Mouse (Mus musculus) ES-Bruce4 (cell line): ENCODE data around the gene Gm28042.

Source experiments
- CTCF ChIP-seq: IDR thresholded peaks from one replicate; pipeline ENCODE4 v1.8.1; 2011; ENCODE audit warnings: low read depth, low read length
- POLR2A ChIP-seq: IDR thresholded peaks from one replicate; pipeline ENCODE4 v1.8.1; 2011; ENCODE audit warnings: low read length; ENCODE audit not compliant: insufficient read depth

DNA sequence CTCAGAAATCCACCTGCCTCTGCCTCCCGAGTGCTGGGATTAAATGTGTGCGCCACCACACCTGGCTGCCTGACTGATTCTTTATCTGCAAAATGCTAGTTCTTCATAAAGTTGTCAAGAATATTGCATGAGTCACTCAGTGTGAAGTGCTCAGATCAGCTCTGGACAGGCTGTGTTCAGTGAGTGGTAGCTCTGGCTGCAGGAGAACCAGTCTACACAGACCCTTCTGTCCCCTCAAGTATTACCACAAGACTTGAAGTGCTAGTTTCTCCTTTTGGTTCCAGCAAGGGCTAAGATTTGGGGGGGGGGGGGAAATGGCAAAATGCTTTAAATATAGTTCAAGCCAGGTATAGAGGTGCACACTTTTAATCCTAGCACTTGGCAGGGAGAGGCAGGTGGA is 39.9 kb upstream of the Gm28042 start:
- TF ChIP-seq CTCF: no peak
- no peak for TF ChIP-seq POLR2A
